Mouse (Mus musculus): ENCODE measurements around the gene Olfr868.

DNA sequence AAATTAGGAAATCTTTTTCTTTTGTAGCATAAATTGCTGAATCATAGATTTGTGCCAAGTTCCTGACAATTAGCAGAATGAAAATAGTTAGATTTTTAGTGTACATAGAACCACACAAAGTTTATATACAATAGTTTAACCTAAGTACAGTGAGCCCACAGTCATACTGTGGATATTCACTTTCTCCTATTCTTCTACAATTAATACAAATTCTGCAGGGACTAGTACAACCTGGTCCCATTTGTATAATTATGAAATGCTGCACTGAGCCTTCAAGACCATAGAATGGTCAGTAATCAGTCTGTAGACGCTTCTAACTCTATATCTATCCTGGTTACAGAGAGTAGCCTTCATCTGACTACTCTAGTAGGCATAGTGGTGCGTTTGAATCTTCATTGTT lies at the start of gene Olfr868:
- TF ChIP-seq CTCF (IDR thresholded peaks at IDR 0.05; ENCODE audit: low read depth) (no peak), EP300 (IDR thresholded peaks at IDR 0.05; ENCODE audit: low read depth) (no peak)

Data from liver, postnatal 0 days (tissue).